Mouse (Mus musculus) liver, postnatal 0 days (tissue): ENCODE data around the gene Dennd2c.

ENCODE experiments used
- CTCF ChIP-seq: sonication (generic); IDR thresholded peaks from 2 replicates; pipeline ENCODE4 v1.5.1; 2016; ENCODE audit warnings: antibody characterized with exemption, low read depth
- EP300 ChIP-seq: IDR thresholded peaks from 2 replicates; pipeline ENCODE4 v1.6.1; 2016; ENCODE audit warnings: antibody characterized with exemption, low read depth, mild to moderate bottlenecking

DNA sequence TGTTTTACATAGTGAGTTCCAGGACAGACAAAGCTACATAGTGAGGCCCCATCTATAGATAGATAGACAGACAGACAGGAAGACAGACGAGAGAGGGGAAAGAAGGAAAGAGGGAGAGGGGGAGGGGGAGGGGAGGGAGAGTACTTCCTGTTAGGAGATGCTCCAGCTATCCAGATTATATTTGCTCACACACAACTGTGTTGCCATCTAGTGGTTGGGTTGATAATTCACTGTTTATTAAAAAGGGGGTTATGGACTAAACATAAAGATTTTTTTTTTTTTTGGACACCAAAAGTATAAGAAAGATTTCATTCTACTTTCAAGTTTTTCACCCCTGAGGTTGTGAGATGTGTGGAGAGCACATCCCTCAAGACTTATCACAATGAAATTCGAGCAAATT, 1.7 kb upstream of the Dennd2c start:
- peak; percentile 53 for TF ChIP-seq CTCF
- TF ChIP-seq EP300, result no peak
